Mouse (Mus musculus): ENCODE results near the gene Srxn1.

DNA sequence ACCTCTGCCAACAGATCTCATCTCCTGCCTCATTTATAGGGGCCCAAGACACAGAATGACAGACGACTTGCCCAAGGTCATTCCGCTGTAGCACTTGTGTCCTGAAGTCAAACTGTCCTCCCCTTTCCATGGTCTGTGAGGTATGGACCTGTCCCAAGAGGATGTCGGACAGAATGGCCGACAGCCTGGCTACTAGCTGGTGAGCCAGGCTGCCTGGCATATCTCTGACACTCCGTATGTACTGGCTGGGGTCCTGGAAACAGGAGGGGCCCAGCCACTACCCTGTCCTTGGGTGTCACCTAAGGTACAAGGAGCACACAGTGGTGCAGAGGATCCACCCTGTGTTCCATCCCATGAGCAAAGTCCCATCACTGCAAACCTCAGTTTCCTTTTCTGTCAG is 14.8 kb upstream of the Srxn1 start:
- TF ChIP-seq POLR2A (IDR thresholded peaks at IDR 0.05; ENCODE audit: borderline replicate concordance, low read depth, low read length) (no peak), CTCF (IDR thresholded peaks at IDR 0.05; ENCODE audit: low read depth, low read length) (no peak)

Measured in bone marrow macrophage, adult 2 months (primary cell).